Mouse (Mus musculus) lung, postnatal 0 days (tissue): ENCODE measurements at regions not wholly inside any gene's neighbourhood (a gene's known extent, or its start where the extent isn't known, plus 50 kb on each side); places are given as distances from the start of the nearest gene placed in this dataset.

Source experiments
- ATAC-seq: fragments of 200-750 bp; cut with Nextera tagmentation; 2 replicates; pipeline ENCODE4 v1.8.0; 2017; ENCODE audit warnings: moderate library complexity
- DNase-seq: peaks from one replicate; pipeline ENCODE4 v3.0.0-alpha.2; 2016; ENCODE audit warnings: low spot score
- H3K27ac ChIP-seq: fragments of 300-500 bp; sonication (generic); 2 replicates; pipeline ENCODE4 v1.5.1; 2014; ENCODE audit warnings: antibody characterized with exemption, mild to moderate bottlenecking, low read length, mixed read lengths
- H3K27me3 ChIP-seq: fragments of 300-500 bp; sonication (generic); replicated peaks from 2 replicates; pipeline ENCODE4 v1.6.1; 2014; ENCODE audit warnings: low read length, mixed read lengths; ENCODE audit not compliant: insufficient read depth
- H3K36me3 ChIP-seq: fragments of 300-500 bp; sonication (generic); 2 replicates; pipeline ENCODE4 v1.6.1; 2014; ENCODE audit warnings: low read length, mixed read lengths; ENCODE audit not compliant: insufficient read depth
- H3K4me1 ChIP-seq: fragments of 300-500 bp; sonication (generic); 2 replicates; pipeline ENCODE4 v1.6.1; 2014; ENCODE audit warnings: antibody characterized with exemption, low read depth, low read length, mixed read lengths; ENCODE audit not compliant: insufficient read depth
- H3K4me2 ChIP-seq: fragments of 300-500 bp; sonication (generic); replicated peaks from 2 replicates; pipeline ENCODE4 v1.6.1; 2014; ENCODE audit warnings: low read depth, mild to moderate bottlenecking, low read length, moderate library complexity, mixed read lengths
- H3K4me3 ChIP-seq: fragments of 300-500 bp; sonication (generic); 2 replicates; pipeline ENCODE4 v1.5.1; 2014; ENCODE audit warnings: low read depth, low read length
- H3K9ac ChIP-seq: fragments of 300-500 bp; sonication (generic); replicated peaks from 2 replicates; pipeline ENCODE4 v1.6.1; 2014; ENCODE audit warnings: low read depth, mild to moderate bottlenecking
- H3K9me3 ChIP-seq: fragments of 300-500 bp; sonication (generic); 2 replicates; pipeline ENCODE4 v1.6.1; 2016; ENCODE audit warnings: low read length, mixed read lengths
- CTCF ChIP-seq: IDR thresholded peaks from 2 replicates; pipeline ENCODE4 v1.5.1; 2016; ENCODE audit warnings: antibody characterized with exemption, mild to moderate bottlenecking
- EP300 ChIP-seq: IDR thresholded peaks from 2 replicates; pipeline ENCODE4 v1.6.1; 2016; ENCODE audit warnings: antibody characterized with exemption, mild to moderate bottlenecking, control low read depth
- WGBS: fragments of 180-500 bp; shearing (Covaris S2); extraction: QIAGEN DNeasy Blood & Tissue Kit; methylation state at CpG from one replicate; pipeline ENCODE4 v1.1.7; 2014; 5-methylcytosine and 5-hydroxymethylcytosine counted together

GRCm38 (mm10) chr13:90342823-90343222 lies 253.4 kb upstream of the Xrcc4 start:
- Histone ChIP-seq H3K4me1 (no peaks in the 10 kb centered on the region), H3K4me2 (no peak overlapping the region), H3K36me3 (no peaks in the 10 kb centered on the region), H3K9me3 (no peaks in the 10 kb centered on the region), H3K9ac (no peak overlapping the region), H3K27ac (no peak overlapping the region), H3K4me3 (no peak overlapping the region), H3K27me3 (no peaks in the 10 kb centered on the region)
- WGBS, result 26% methylated on average over 4 of the region's 4 CpGs
- DNase-seq (peak; percentile 7), ATAC-seq (no peak)
- TF ChIP-seq EP300 (no peak), CTCF (no peak)

GRCm38 (mm10) chr13:90341597-90342212 lies 252.3 kb upstream of the Xrcc4 start:
- Histone ChIP-seq H3K9me3 (no peaks in the 10 kb centered on the region), H3K27ac (no peak overlapping the region)
- 39% methylated on average over 8 of the region's 8 CpGs for WGBS

GRCm38 (mm10) chr13:90340647-90341160 lies 251.3 kb upstream of the Xrcc4 start:
- Histone ChIP-seq H3K27me3 (no peaks in the 10 kb centered on the region), H3K36me3 (no peaks in the 10 kb centered on the region), H3K9me3 (no peaks in the 10 kb centered on the region), H3K4me3 (no peak overlapping the region), H3K9ac (no peak overlapping the region), H3K4me1 (no peaks in the 10 kb centered on the region), H3K4me2 (no peak overlapping the region), H3K27ac (no peak overlapping the region)
- TF ChIP-seq EP300 (no peak), CTCF (no peak)
- ATAC-seq, result no peak
- peak; percentile 7 for DNase-seq
- 55% methylated on average over 2 of the region's 2 CpGs for WGBS

More at GRCm38 (mm10) chr13:90341597-90342212, 252.3 kb upstream of the Xrcc4 start:
- DNase-seq (no peak), ATAC-seq (no peak)
- Histone ChIP-seq H3K4me2 (no peak overlapping the region), H3K36me3 (no peaks in the 10 kb centered on the region), H3K27me3 (no peaks in the 10 kb centered on the region), H3K4me3 (no peak overlapping the region), H3K9ac (no peak overlapping the region), H3K4me1 (no peaks in the 10 kb centered on the region)
- TF ChIP-seq CTCF (no peak), EP300 (no peak)

GRCm38 (mm10) chr13:90337591-90337990 lies 248.2 kb upstream of the Xrcc4 start:
- 88% methylated on average over 1 of the region's 1 CpGs for WGBS
- no peak for ATAC-seq
- Histone ChIP-seq H3K36me3 (no peaks in the 10 kb centered on the region), H3K9ac (no peak overlapping the region), H3K4me1 (no peaks in the 10 kb centered on the region), H3K4me3 (no peak overlapping the region), H3K9me3 (no peaks in the 10 kb centered on the region), H3K27ac (no peak overlapping the region), H3K4me2 (no peak overlapping the region), H3K27me3 (no peaks in the 10 kb centered on the region)
- no peak for DNase-seq
- TF ChIP-seq EP300 (no peak), CTCF (no peak)

- DNase-seq (no peak), ATAC-seq (no peak)
- Histone ChIP-seq H3K9me3 (no peaks in the 10 kb centered on the region), H3K27ac (no peak overlapping the region), H3K4me1 (no peaks in the 10 kb centered on the region), H3K9ac (no peak overlapping the region), H3K4me2 (no peak overlapping the region), H3K27me3 (no peaks in the 10 kb centered on the region), H3K36me3 (no peaks in the 10 kb centered on the region), H3K4me3 (no peak overlapping the region)
- WGBS, result 72% methylated on average over 3 of the region's 3 CpGs
- no peak for TF ChIP-seq CTCF
- TF ChIP-seq EP300, result no peak
Observed at GRCm38 (mm10) chr13:90335741-90336037, 246.3 kb upstream of the Xrcc4 start.

- no peak for ATAC-seq
- H3K27me3 ChIP-seq, result no peaks in the 10 kb centered on the region
- H3K4me2 ChIP-seq, result no peak overlapping the region
- 64% methylated on average over 6 of the region's 6 CpGs for WGBS
- no peak overlapping the region for H3K27ac ChIP-seq
- H3K4me1 ChIP-seq, result no peaks in the 10 kb centered on the region
- no peak for DNase-seq
- TF ChIP-seq EP300 (no peak), CTCF (no peak)
- no peaks in the 10 kb centered on the region for H3K9me3 ChIP-seq
- H3K9ac ChIP-seq, result no peak overlapping the region
- H3K4me3 ChIP-seq, result no peak overlapping the region
- H3K36me3 ChIP-seq, result no peaks in the 10 kb centered on the region
Observed at GRCm38 (mm10) chr13:90334934-90335740, 245.7 kb upstream of the Xrcc4 start.
